Mouse (Mus musculus) brain, embryonic 14.5 days (tissue): ENCODE measurements around the gene Glb1. TPM values are rescaled to one million over a fixed set of nuclear protein-coding genes. Genes with fewer than 3 reads are reported as not detected.
A peak's percentile ranks its signal among the peaks of the same experiment; 100 is the strongest.
"Not testable (repeated sequence)": the region's sequence is repeated elsewhere in the genome, so short reads cannot be mapped to it uniquely, and the experiment has no call there.

Experiments used
- DNase-seq: peaks from one replicate; pipeline ENCODE4 v3.0.0-alpha.2; 2011; ENCODE audit warnings: low read depth
- CTCF ChIP-seq: fragments of 200-500 bp; IDR thresholded peaks from 2 replicates; pipeline ENCODE4 v1.5.1; 2012; ENCODE audit warnings: inconsistent platforms, mild to moderate bottlenecking, moderate library complexity, borderline replicate concordance; ENCODE audit not compliant: insufficient read depth, insufficient read length; ENCODE audit errors: extremely low read depth
- POLR2A ChIP-seq: fragments of 200-500 bp; IDR thresholded peaks from 2 replicates; pipeline ENCODE4 v1.6.1; 2012; ENCODE audit warnings: mild to moderate bottlenecking, inconsistent platforms, borderline replicate concordance; ENCODE audit not compliant: poor library complexity, insufficient read depth, insufficient read length, severe bottlenecking; ENCODE audit errors: extremely low read depth
- polyA plus RNA-seq: library from polyadenylated mRNA; depleted of rRNA; stranded (reverse); fragments of >200 nt; gene quantifications from 2 replicates; pipeline ENCODE4 v1.2.3, GENCODE M21; 2012; rRNA removed

The Glb1 gene
- 25.3 and 27.4 TPM in 2 replicates for polyA plus RNA-seq

DNA sequence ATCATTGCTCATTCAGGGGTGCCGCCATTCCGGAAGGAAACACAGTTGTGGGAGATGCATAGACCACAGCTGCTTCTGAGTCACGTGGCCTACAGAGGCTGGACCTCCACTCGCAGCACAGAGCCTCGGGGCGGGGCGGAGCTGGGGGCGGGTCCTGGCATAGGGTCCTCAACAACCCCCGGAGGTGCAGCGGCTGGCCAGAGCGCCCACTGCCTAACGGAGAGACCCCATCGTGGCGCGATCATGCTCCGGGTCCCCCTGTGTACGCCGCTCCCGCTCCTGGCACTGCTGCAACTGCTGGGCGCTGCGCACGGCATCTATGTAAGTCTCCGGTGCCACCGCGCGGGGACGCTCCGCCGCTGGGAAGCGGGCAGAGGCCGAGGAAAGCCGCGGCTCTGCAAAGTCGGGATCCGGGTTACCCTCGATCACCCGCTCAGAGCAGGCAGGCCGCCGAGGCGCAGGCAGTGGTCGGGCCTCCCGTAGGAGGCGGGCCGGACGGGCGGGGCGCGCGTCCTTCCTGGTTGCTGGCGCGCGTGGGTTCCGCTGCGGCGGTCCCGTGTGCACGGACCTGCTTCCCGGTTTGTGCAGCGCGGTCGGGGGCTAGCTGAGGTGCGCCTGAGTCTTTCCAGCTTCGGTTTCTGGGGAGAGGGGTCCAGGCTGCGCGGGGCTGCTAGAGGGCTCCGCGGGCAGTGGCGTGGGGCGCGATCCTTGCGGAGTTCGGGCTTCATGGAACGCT, at the start of gene Glb1, which contains the start of gene Tmppe:
TSS of gene Glb1 (plus strand) at position 128 of the 736 bp plus-strand sequence.
TSS of gene Tmppe (plus strand) at position 157 of the 736 bp plus-strand sequence.
- DNase-seq = peak; percentile 95
- TF ChIP-seq POLR2A (peak; percentile 26), CTCF (peak; percentile 46; the same call in 1 of the 2 replicates)

DNA sequence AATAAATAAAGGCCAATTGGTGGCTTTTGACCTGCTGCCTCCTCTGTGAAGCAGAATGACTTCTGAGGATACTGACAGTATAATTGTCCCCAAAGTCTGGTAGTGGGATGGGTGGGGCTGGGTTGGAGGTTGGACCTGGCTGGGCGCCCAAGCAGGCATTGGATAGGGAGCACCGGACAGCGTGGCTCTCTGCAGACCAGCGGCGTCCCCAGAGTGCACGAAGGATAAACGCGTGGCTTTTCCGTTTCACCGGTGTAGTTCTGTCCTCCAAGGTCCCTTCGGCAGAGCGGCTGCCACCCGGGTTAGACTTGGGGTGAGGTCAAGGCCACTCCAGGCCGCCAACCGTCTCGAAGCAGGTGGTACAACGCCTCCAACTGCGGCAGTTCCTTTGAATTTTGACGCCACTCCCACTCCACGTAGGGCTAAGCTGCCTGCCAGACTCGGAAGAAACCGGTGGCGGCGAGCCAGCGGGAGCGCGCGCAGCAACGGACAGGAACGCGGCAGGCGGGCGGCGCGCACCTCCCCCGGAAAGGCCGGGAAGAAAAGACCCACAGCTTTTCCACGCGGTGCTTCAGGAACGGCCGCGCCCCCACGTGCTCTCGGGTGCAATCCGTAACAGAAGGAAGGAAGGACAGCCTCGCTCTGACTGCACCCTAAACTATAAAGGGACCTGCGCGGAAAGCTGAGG, 32.9 kb upstream of the Glb1 start:
- TF ChIP-seq POLR2A (peak; percentile 30; the same call in 1 of the 2 replicates), CTCF (no peak)
- DNase-seq = peak; percentile 92

DNA sequence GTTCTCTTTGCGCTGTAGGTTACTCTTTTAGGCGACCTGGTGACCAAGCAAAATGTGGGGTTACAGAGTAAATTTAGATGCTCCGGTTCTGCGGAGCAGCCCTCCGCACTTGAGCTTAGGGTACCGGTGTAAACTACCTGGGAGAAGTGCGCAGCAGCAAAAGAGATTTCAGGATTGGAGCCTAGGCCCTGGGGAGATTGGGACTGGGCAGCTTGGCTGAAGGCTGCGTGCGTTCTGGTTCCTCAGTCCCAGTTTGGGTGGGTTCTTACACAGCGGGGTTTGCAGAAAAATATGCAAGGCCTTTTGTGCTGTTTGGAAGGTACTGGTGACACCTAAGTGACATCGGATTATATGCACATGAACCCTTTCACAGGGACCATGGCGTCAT, 32.4 kb upstream of the Glb1 start:
- DNase-seq = no peak
- TF ChIP-seq POLR2A = no peak
- no peak for TF ChIP-seq CTCF

DNA sequence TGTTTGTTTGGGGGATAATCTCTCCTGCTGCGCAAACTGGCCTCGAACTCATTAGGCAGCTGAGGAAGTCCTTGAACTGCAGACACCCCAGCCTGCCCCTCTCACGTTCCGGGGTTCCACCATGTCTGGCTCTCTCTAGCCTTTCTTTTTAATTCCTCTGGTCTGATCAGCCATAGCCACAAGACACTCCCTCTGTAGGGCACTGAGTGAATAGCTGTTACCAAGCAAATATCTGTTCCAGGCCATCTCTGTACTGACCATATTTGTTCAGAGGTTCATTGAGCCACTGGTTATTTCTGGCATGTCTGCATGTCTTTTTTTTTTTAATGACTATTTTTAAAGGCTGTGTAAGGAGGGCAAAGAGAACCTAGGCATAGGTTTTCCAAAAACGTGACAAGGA, 31.5 kb upstream of the Glb1 start:
- DNase-seq = not testable (repeated sequence)
- peak; percentile 3; the same call in 1 of the 2 replicates for TF ChIP-seq CTCF

DNA sequence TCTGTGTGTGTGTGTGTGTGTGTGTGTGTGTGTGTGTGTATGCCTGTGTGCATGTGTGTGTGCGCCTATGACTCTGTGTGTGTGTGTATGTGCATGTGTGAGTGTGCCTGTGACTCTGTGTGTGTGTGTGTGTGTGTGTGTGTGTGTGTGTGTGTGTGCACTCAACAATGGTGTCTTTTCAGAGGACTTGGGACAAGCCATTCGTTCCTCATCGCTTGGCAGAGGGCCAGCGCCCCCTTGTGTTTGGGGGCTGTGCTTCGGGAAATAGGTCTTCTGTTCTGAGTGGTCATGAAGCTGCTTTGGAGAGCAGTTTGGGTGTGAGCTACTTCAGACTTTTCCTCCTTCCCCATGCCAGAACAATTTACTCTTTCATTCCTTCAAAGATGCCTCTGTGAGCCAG, 29.2 kb upstream of the Glb1 start:
- peak; percentile 29 for DNase-seq

DNA sequence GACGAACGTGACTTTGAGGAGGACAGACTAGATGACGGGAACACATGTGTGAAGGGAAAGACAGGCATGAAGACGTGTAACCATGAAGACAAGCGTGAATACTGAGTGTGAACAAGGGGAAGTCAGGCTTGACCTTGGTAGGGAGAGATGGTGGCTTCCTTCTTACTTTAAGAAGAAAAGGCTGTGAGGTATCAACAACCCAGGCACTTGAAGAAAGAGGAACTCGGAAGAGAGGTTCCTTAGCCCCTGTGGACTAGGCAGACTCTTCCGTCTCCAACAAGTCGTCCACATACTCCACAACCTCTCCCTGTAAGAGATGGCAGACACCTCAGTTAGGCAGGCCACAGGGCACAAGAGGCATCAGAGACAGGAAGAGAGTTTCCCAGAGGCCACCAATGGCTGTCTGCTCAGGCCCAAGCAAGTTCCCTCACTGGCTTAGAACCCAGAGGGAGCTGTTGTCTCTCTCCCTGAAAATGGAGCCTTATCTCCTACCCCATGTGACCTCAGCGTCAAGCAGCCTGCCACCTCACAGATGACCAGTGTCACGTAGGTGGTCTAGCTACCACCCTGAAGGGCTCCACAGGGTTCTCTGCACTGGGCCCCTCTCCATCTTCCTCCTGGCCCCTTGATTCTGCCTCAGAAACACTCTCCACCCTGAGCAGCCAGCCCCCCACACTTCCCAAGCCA, 25.5 kb upstream of the Glb1 start:
- no peak for TF ChIP-seq CTCF
- no peak for TF ChIP-seq POLR2A

DNA sequence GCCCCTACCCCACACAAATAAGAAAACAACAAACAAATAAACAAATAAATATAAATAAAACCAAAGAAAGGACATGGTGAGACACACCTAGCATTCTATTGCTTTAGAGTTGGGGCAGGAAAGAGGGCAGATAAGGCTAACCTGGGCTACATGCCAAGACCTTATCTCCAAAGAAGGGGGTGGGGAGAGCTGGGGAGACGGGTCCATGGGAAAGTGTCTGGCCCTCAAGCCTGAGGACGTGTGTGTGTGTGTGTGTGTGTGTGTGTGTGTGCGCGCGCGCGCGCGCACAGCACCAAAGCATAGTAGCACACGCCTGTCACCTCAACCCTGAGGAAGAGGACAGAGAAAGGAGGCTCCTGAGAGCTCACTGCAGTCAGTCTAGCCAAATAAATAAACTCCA, 23.7 kb upstream of the Glb1 start:
- no peak for TF ChIP-seq POLR2A
- TF ChIP-seq CTCF = no peak
- no peak for DNase-seq

More for the DNA sequence above, 25.5 kb upstream of the Glb1 start:
- DNase-seq = no peak

DNA sequence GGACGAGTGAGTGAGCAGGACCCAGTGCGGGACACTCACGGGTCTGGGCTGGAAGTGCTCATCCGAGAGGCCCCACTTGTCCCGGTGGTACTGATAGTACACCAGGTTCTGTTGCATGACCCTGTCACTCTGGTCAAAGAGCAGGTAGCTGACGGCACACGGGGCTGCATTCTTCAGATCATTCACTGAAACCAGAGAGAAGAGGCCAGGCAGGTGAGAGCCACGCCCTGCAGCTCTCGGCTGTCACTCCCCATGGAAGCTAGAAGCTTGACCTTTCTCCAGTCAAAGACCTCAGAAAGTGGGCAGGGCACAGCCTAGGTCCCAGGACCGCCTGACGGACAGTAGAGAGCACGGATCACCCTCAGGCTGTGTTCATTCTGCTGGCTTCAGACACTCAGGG, 21.0 kb upstream of the Glb1 start:
- no peak for DNase-seq
- TF ChIP-seq CTCF (no peak), POLR2A (no peak)

DNA sequence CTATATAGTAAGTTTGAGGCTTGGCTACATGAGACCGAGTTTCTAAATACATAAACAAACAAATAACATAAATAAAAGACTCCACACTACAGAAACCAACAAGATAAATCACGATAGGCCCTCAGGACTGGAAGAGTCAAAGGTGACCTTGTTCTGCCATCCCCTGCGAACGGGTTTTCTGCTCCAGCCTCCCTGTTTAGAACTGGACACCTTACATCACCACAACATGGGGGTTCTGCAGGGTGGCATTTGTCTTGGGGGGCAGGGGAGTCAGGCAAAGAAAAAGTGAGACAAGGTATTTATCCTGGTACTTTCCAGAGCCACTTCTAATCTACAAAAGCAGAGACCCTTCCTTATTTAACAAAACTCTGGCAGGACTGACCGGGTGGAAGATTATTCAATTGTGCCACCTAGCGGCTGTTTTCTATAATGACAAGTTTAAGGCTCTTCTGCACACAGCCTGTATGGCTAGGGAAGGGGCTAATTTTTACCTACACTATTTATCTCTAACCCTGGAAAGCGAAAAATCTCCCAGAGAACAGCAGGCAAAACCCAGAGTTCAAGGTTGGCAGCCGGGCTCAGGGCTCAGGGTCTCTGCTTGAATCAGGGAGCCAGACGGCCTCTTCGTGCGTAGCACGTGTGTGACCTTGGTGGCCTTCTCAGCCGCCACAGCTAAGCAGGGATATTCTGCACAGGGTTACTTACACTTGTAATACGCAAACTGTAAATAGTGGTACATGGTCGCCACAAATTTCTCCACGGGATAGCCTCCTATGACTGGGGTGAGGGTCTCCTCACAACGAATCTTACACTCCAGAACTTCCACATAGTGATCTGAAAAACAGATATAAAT, 19.8 kb upstream of the Glb1 start:
- TF ChIP-seq CTCF (peak; percentile 66; the same call in 1 of the 2 replicates), POLR2A (no peak)
- DNase-seq = peak; percentile 82

DNA sequence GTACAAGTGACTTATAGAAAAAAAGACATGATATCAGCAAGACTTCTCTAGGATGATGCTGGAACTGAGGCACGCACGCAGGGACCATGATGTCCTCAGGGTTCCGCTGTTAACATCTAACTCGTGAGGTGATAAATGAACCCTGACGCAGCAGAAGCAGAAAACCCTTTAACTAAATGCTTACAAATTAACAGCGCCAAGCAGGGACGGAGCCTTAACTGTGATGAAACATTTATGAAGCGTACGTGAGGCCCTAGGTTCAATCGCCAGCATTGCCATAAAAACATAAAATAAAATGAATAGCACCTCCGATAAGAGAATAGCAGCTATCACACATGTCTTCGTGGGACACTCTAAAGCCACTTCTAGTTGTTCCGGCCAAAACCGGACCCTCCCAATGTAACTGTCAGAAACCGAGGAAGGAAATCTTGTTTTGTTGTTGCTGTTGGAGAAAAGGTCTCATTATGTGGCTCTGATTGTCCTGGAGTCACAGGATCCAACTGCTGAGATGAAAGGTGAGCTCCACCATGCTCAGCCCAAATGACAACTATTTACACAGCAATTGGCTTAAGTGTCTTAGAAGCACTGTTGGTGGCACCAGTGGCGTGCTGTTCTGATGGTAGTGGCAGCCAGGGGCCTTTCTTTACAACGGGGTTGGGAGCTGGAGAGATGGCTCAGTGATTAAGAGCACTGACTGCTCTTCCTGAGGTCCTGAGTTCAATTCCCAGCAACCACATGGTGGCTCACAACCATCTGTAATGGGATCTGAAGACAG, 17.8 kb upstream of the Glb1 start:
- TF ChIP-seq CTCF (no peak), POLR2A (no peak)
- no peak for DNase-seq
